Mouse (Mus musculus): Measurements from ENCODE around the gene Cdkal1. TPM values are rescaled to one million over a fixed set of nuclear protein-coding genes. Genes with fewer than 3 reads are reported as not detected.

Cdkal1 gene
- total RNA-seq, 2 experiments from 2014 or later, result 27.0 to 48.2 TPM

GRCm38 (mm10) chr13:29150120-29150519 is 705.4 kb downstream of the Cdkal1 start:
- no peak for ATAC-seq (replicated peaks; ENCODE audit: poor library complexity)

DNA sequence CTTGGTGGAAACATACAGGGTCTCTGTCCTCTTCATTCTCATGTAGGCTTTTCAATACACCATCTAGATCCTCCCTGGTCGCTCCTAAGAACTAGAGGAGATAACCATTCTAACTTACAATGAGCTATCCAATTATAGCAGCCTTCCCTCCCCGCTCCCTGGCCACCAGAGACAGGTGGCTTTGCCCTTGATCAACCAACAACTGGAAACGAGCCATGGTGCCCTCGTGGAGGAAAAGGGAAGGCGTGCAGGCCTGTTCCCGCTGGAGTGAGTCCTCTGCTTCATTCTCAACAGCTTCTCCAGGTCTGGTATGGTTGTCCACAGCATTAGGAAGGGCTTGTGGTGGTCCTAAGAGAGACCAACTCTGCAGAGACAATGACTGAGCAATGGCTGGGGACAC is 706.1 kb downstream of the Cdkal1 start:
- ATAC-seq (replicated peaks; ENCODE audit: poor library complexity), result no peak

- no peak for ATAC-seq (replicated peaks; ENCODE audit: poor library complexity)
Measured at GRCm38 (mm10) chr13:29148616-29149015, 706.9 kb downstream of the Cdkal1 start.

Other genes with a start within 250 kb of the Cdkal1 start
- gene E2f3, start 130.4 kb upstream of the Cdkal1 start, total RNA-seq (2015), result 16.9 and 17.8 TPM in 2 replicates
- 11.8 and 12.4 TPM in 2 replicates for gene E2f3, start 130.4 kb upstream of the Cdkal1 start, total RNA-seq (2017)

All from megakaryocyte progenitor cell, adult 5-6 weeks (primary cell).